Mouse (Mus musculus): ENCODE measurements around the gene Mef2c.

Mef2c gene

GRCm38 (mm10) chr13:83524902-83525715 lies 21.3 kb downstream of the Mef2c start:
- peak; percentile 19 for DNase-seq

- DNase-seq, result no peak
Measured at GRCm38 (mm10) chr13:83525716-83526005, 21.8 kb downstream of the Mef2c start.

- no peak for DNase-seq
Measured at GRCm38 (mm10) chr13:83526066-83526465, 22.2 kb downstream of the Mef2c start.

- no peak for DNase-seq
Measured at GRCm38 (mm10) chr13:83527921-83528320, 24.1 kb downstream of the Mef2c start.

- DNase-seq, result no peak
Measured at GRCm38 (mm10) chr13:83529729-83530314, 26.0 kb downstream of the Mef2c start.

- no peak for DNase-seq
Measured at GRCm38 (mm10) chr13:83530889-83531288, 27.1 kb downstream of the Mef2c start.

- no peak for DNase-seq
Measured at GRCm38 (mm10) chr13:83531968-83532591, 28.2 kb downstream of the Mef2c start.

GRCm38 (mm10) chr13:83536361-83536760 lies 32.5 kb downstream of the Mef2c start:
- no peak for DNase-seq

GRCm38 (mm10) chr13:83537163-83537562 lies 33.3 kb downstream of the Mef2c start:
- DNase-seq, result peak; percentile 35

GRCm38 (mm10) chr13:83539921-83540320 lies 36.1 kb downstream of the Mef2c start:
- no peak for DNase-seq

- DNase-seq, result no peak
Measured at GRCm38 (mm10) chr13:83542666-83543065, 38.8 kb downstream of the Mef2c start.

GRCm38 (mm10) chr13:83544707-83545106 lies 40.9 kb downstream of the Mef2c start:
- DNase-seq, result no peak

GRCm38 (mm10) chr13:83546876-83547275 lies 43.0 kb downstream of the Mef2c start:
- no peak for DNase-seq

GRCm38 (mm10) chr13:83551259-83551658 lies 47.4 kb downstream of the Mef2c start:
- no peak for DNase-seq

- DNase-seq, result no peak
Measured at GRCm38 (mm10) chr13:83552051-83552450, 48.2 kb downstream of the Mef2c start.

- no peak for DNase-seq
Measured at GRCm38 (mm10) chr13:83563261-83563660, 59.4 kb downstream of the Mef2c start.

GRCm38 (mm10) chr13:83565732-83566131 lies 61.9 kb downstream of the Mef2c start:
- no peak for DNase-seq

- no peak for DNase-seq
Measured at GRCm38 (mm10) chr13:83566180-83566579, 62.3 kb downstream of the Mef2c start.

- DNase-seq, result no peak
Measured at GRCm38 (mm10) chr13:83566834-83567534, 63.1 kb downstream of the Mef2c start.

GRCm38 (mm10) chr13:83567681-83568080 lies 63.8 kb downstream of the Mef2c start:
- no peak for DNase-seq

- no peak for DNase-seq
Measured at GRCm38 (mm10) chr13:83568759-83569256, 65.0 kb downstream of the Mef2c start.

GRCm38 (mm10) chr13:83571973-83572447 lies 68.2 kb downstream of the Mef2c start:
- DNase-seq, result no peak

- no peak for DNase-seq
Measured at GRCm38 (mm10) chr13:83572469-83572868, 68.6 kb downstream of the Mef2c start.
